8 mouse cellular contexts compared by ENCODE assay signal in the genomic region with DNA sequence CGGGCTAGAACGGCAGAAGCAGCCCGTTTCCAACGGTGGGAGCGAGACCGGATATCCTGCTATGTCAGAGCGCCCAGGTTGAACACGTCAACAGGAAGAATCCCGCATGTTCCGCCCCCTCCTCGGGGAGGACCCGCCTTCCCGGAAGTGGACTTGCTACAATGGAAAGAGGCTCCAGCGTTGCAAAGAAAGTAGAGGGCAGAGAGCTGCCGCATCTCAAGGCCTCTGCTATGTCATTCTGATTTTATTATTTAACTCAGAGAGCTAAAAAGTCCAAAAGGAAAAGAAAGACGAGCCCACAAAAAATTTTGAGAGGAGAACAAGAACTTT. TPM values are rescaled to one million over a fixed set of nuclear protein-coding genes. Genes with fewer than 3 reads are reported as not detected.
DNase-seq lines count a peak whose midpoint lies in the region; ATAC-seq lines count a peak whose summit lies in the region.

A gene (minus strand): TSS at position 68 of the 330 bp plus-strand sequence.

- H3K36me3 ChIP-seq in forebrain, embryonic 14.5 days (ENCODE audit: control insufficient read depth, insufficient read depth, low read length), result peaks cover 27% of the 10 kb centered on the region
- H3K36me3 ChIP-seq in neural tube, embryonic 15.5 days, result peaks cover 24% of the 10 kb centered on the region

- H3K27ac ChIP-seq in forebrain, embryonic 14.5 days (ENCODE audit: low read depth, low read length), result peak within 1 kb of the TSS; percentile 70
- H3K27ac ChIP-seq in neural tube, embryonic 15.5 days (replicated peaks), result peak within 1 kb of the TSS; percentile 87

- DNase-seq in ES-CJ7 (ENCODE audit: low read depth, low spot score), result peak; percentile 91
- DNase-seq in cerebellum, adult 11 months, result peak; percentile 85
- peak; percentile 97 for DNase-seq in forebrain, embryonic 14.5 days (ENCODE audit: low spot score)
- DNase-seq in heart, postnatal 14 days, result peak; percentile 85 to 93
- peak; percentile 93 for DNase-seq in layer of hippocampus, adult 11-12 months (ENCODE audit: low spot score)
- peak; percentile 94 to 96 for DNase-seq in lung, adult 18-20 months
- DNase-seq in testis, postnatal 14 days (ENCODE audit: low spot score), result peak; percentile 92

- peaks cover 8% of the 10 kb centered on the region; the same call in 1 of the 2 replicates for H3K4me1 ChIP-seq in forebrain, embryonic 14.5 days (ENCODE audit: control insufficient read depth, insufficient read depth, low read length)
- peaks cover 31% of the 10 kb centered on the region for H3K4me1 ChIP-seq in neural tube, embryonic 15.5 days

- H3K4me2 ChIP-seq in forebrain, embryonic 14.5 days (ENCODE audit: low read length), result peak within 1 kb of the TSS; percentile 89
- H3K4me2 ChIP-seq in neural tube, embryonic 15.5 days, result peak within 1 kb of the TSS; percentile 81

- H3K4me3 ChIP-seq in forebrain, embryonic 14.5 days (ENCODE audit: low read depth, low read length), result peak within 1 kb of the TSS; percentile 80
- H3K4me3 ChIP-seq in neural tube, embryonic 15.5 days (replicated peaks), result peak within 1 kb of the TSS; percentile 98

- no peaks in the 10 kb centered on the region for H3K9me3 ChIP-seq in forebrain, embryonic 14.5 days (replicated peaks; ENCODE audit: control insufficient read depth, low read length)
- no peaks in the 10 kb centered on the region for H3K9me3 ChIP-seq in neural tube, embryonic 15.5 days (replicated peaks)

- H3K9ac ChIP-seq in forebrain, embryonic 14.5 days (ENCODE audit: low read length), result peak within 1 kb of the TSS; percentile 85
- H3K9ac ChIP-seq in neural tube, embryonic 15.5 days (replicated peaks), result peak within 1 kb of the TSS; percentile 93

- H3K27me3 ChIP-seq in forebrain, embryonic 14.5 days (replicated peaks; ENCODE audit: control insufficient read depth, insufficient read depth, low read length), result no peaks in the 10 kb centered on the region
- no peaks in the 10 kb centered on the region for H3K27me3 ChIP-seq in neural tube, embryonic 15.5 days (replicated peaks)

- under 1% methylated on average over 16 of the region's 16 CpGs for WGBS in forebrain, embryonic 14.5 days
- WGBS in neural tube, embryonic 15.5 days, result under 1% methylated on average over 16 of the region's 16 CpGs

- intact Hi-C loops in heart, postnatal 14 days (cut with DNase I), result loop anchor here (10.0 kb wide), 2 partner anchors 321 to 561 kb away; a partner anchor contains a TSS

- peak; percentile 100 for ATAC-seq in forebrain, embryonic 14.5 days
- ATAC-seq in neural tube, embryonic 15.5 days (ENCODE audit: low FRiP score), result peak; percentile 99

RNA-seq across cellular contexts. Expression of the gene that starts here (rescaled TPM):
- 81.6 and 84.2 TPM in 2 replicates for polyA plus RNA-seq in forebrain, embryonic 14.5 days (2014; fragmentation: Nextera tagmentation; extraction: Ambion mirVana)
- total RNA-seq in heart, postnatal 14 days (2021), result 10 to 100 TPM; 20.1 to 23.3 TPM
- polyA plus RNA-seq in neural tube, embryonic 15.5 days (2015; fragmentation: Nextera tagmentation; extraction: Ambion mirVana), result 77.8 and 78.5 TPM in 2 replicates

Comparison
In these comparisons a context has a peak if more than half of its experiments do, and no peak if none do; other contexts are left out.
1. Peak in every context shown above with its lines: DNase-seq, ATAC-seq, H3K4me3 ChIP-seq and H3K27ac ChIP-seq.